Mouse (Mus musculus) heart, embryonic 16.5 days (tissue): ENCODE data around the gene Opn3. TPM values are rescaled to one million over a fixed set of nuclear protein-coding genes. Genes with fewer than 3 reads are reported as not detected.

ENCODE experiments used
- ATAC-seq: fragments of 200-750 bp; cut with Nextera tagmentation; replicated peaks from 2 replicates; pipeline ENCODE4 v1.8.0; 2017; ENCODE audit warnings: moderate number of reproducible peaks; ENCODE audit not compliant: insufficient read depth, low FRiP score; ENCODE audit errors: extremely low read depth
- H3K27ac ChIP-seq: fragments of 300-500 bp; sonication (generic); 2 replicates; pipeline ENCODE4 v1.5.1; 2014; ENCODE audit warnings: mild to moderate bottlenecking, low read length, control low read depth, moderate library complexity
- H3K27me3 ChIP-seq: fragments of 300-500 bp; sonication (generic); 2 replicates; pipeline ENCODE4 v1.6.1; 2014; ENCODE audit warnings: low read length, mixed read lengths; ENCODE audit not compliant: control insufficient read depth, insufficient read depth
- H3K36me3 ChIP-seq: fragments of 300-500 bp; sonication (generic); 2 replicates; pipeline ENCODE4 v1.6.1; 2014; ENCODE audit not compliant: control insufficient read depth, insufficient read depth
- H3K4me1 ChIP-seq: fragments of 300-500 bp; sonication (generic); 2 replicates; pipeline ENCODE4 v1.6.1; 2014; ENCODE audit warnings: low read length, mixed read lengths; ENCODE audit not compliant: control insufficient read depth, insufficient read depth
- H3K4me2 ChIP-seq: fragments of 300-500 bp; sonication (generic); 2 replicates; pipeline ENCODE4 v1.6.1; 2014; ENCODE audit warnings: low read depth, mild to moderate bottlenecking, control low read depth, low read length
- H3K4me3 ChIP-seq: fragments of 300-500 bp; sonication (generic); 2 replicates; pipeline ENCODE4 v1.5.1; 2014; ENCODE audit warnings: mild to moderate bottlenecking, control low read depth, low read length
- H3K9ac ChIP-seq: fragments of 300-500 bp; sonication (generic); 2 replicates; pipeline ENCODE4 v1.6.1; 2014; ENCODE audit warnings: low read length, control low read depth
- H3K9me3 ChIP-seq: fragments of 300-500 bp; sonication (generic); replicated peaks from 2 replicates; pipeline ENCODE4 v1.6.1; 2016; ENCODE audit warnings: low read length; ENCODE audit not compliant: control insufficient read depth
- WGBS: fragments of 180-500 bp; shearing (Covaris S2); extraction: QIAGEN DNeasy Blood & Tissue Kit; methylation state at CpG from one replicate; pipeline ENCODE4 v1.1.7; 2014; 5-methylcytosine and 5-hydroxymethylcytosine counted together
- polyA plus RNA-seq: library from polyadenylated mRNA; unstranded; fragments of >200 nt; fragmentation: Nextera tagmentation; extraction: Ambion mirVana; gene quantifications from 2 replicates; pipeline ENCODE4 v1.2.1, GENCODE M21; 2015

The Opn3 gene
- polyA plus RNA-seq, 1 experiment from 2014 or later: 12.2 TPM

GRCm38 (mm10) chr1:175637677-175638076 lies 54.9 kb downstream of the Opn3 start:
- no peak for ATAC-seq
- H3K27me3 ChIP-seq: no peaks in the 10 kb centered on the region
- WGBS: 61% methylated on average over 7 of the region's 7 CpGs
- H3K36me3 ChIP-seq: no peaks in the 10 kb centered on the region
- H3K9ac ChIP-seq: no peak overlapping the region
- H3K4me1 ChIP-seq: no peaks in the 10 kb centered on the region
- H3K4me3 ChIP-seq: no peak overlapping the region
- H3K9me3 ChIP-seq: no peaks in the 10 kb centered on the region
- H3K4me2 ChIP-seq: no peak overlapping the region
- H3K27ac ChIP-seq: no peak overlapping the region

GRCm38 (mm10) chr1:175632470-175632869 lies 60.1 kb downstream of the Opn3 start:
- WGBS: 94% methylated on average over 14 of the region's 14 CpGs

GRCm38 (mm10) chr1:175631721-175632221 lies 60.8 kb downstream of the Opn3 start:
- H3K4me3 ChIP-seq: no peak overlapping the region
- H3K9ac ChIP-seq: no peak overlapping the region
- H3K27me3 ChIP-seq: no peaks in the 10 kb centered on the region
- no peaks in the 10 kb centered on the region for H3K9me3 ChIP-seq
- WGBS: 61% methylated on average over 10 of the region's 10 CpGs
- H3K36me3 ChIP-seq: no peaks in the 10 kb centered on the region
- no peaks in the 10 kb centered on the region for H3K4me1 ChIP-seq
- no peak for ATAC-seq
- H3K4me2 ChIP-seq: no peak overlapping the region
- no peak overlapping the region for H3K27ac ChIP-seq

More at GRCm38 (mm10) chr1:175632470-175632869, 60.1 kb downstream of the Opn3 start:
- H3K4me3 ChIP-seq: no peak overlapping the region
- H3K27ac ChIP-seq: no peak overlapping the region
- H3K27me3 ChIP-seq: no peaks in the 10 kb centered on the region
- no peak overlapping the region for H3K4me2 ChIP-seq
- H3K4me1 ChIP-seq: no peaks in the 10 kb centered on the region
- ATAC-seq: no peak
- H3K9me3 ChIP-seq: no peaks in the 10 kb centered on the region
- H3K9ac ChIP-seq: no peak overlapping the region
- no peaks in the 10 kb centered on the region for H3K36me3 ChIP-seq

- Histone ChIP-seq H3K27ac (no peak overlapping the region), H3K9me3 (no peaks in the 10 kb centered on the region), H3K4me1 (no peaks in the 10 kb centered on the region), H3K36me3 (no peaks in the 10 kb centered on the region), H3K4me2 (no peak overlapping the region), H3K27me3 (no peaks in the 10 kb centered on the region), H3K4me3 (no peak overlapping the region), H3K9ac (no peak overlapping the region)
- 71% methylated on average over 3 of the region's 3 CpGs for WGBS
- ATAC-seq: no peak
Observed at GRCm38 (mm10) chr1:175631080-175631479, 61.5 kb downstream of the Opn3 start.

GRCm38 (mm10) chr1:175630345-175630744 lies 62.2 kb downstream of the Opn3 start:
- 72% methylated on average over 5 of the region's 5 CpGs for WGBS
- no peak overlapping the region for H3K4me2 ChIP-seq
- no peaks in the 10 kb centered on the region for H3K4me1 ChIP-seq
- H3K4me3 ChIP-seq: no peak overlapping the region
- no peak overlapping the region for H3K27ac ChIP-seq
- no peaks in the 10 kb centered on the region for H3K27me3 ChIP-seq
- no peaks in the 10 kb centered on the region for H3K36me3 ChIP-seq
- ATAC-seq: no peak
- H3K9me3 ChIP-seq: no peaks in the 10 kb centered on the region
- no peak overlapping the region for H3K9ac ChIP-seq

- H3K36me3 ChIP-seq: no peaks in the 10 kb centered on the region
- no peak overlapping the region for H3K27ac ChIP-seq
- no peak overlapping the region for H3K4me3 ChIP-seq
- no peak for ATAC-seq
- H3K4me2 ChIP-seq: no peak overlapping the region
- no peaks in the 10 kb centered on the region for H3K27me3 ChIP-seq
- 76% methylated on average over 6 of the region's 6 CpGs for WGBS
- H3K9ac ChIP-seq: no peak overlapping the region
- 0 out of 2 replicates have a peak, but pooled peaks cover 3% of the 10 kb centered on the region for H3K4me1 ChIP-seq
- no peaks in the 10 kb centered on the region for H3K9me3 ChIP-seq
Observed at GRCm38 (mm10) chr1:175629248-175629647, 63.3 kb downstream of the Opn3 start.

GRCm38 (mm10) chr1:175625990-175626692 lies 66.4 kb downstream of the Opn3 start:
- no peak for ATAC-seq
- Histone ChIP-seq H3K4me2 (peak overlapping the region; percentile 78), H3K9ac (peak overlapping the region; percentile 69), H3K36me3 (no peaks in the 10 kb centered on the region), H3K27me3 (no peaks in the 10 kb centered on the region), H3K9me3 (no peaks in the 10 kb centered on the region), H3K4me3 (peak overlapping the region; percentile 91), H3K27ac (peak overlapping the region; percentile 84), H3K4me1 (peaks cover 11% of the 10 kb centered on the region)
- 75% methylated on average over 1 of the region's 1 CpGs for WGBS

- peaks cover 2% of the 10 kb centered on the region; the same call in 1 of the 2 replicates for H3K36me3 ChIP-seq
- under 1% methylated on average over 58 of the region's 58 CpGs for WGBS
- peak within 1 kb of the TSS; percentile 91 for H3K4me3 ChIP-seq
Observed at GRCm38 (mm10) chr1:175625257-175625879, 67.2 kb downstream of the Opn3 start, which contains the start of gene Fh1. Gene Fh1 (minus strand): TSS chr1:175625635.

GRCm38 (mm10) chr1:175623656-175624055 lies 68.9 kb downstream of the Opn3 start:
- Histone ChIP-seq H3K4me2 (no peak overlapping the region), H3K4me1 (peaks cover 11% of the 10 kb centered on the region), H3K4me3 (no peak overlapping the region), H3K36me3 (peaks cover 8% of the 10 kb centered on the region), H3K27me3 (no peaks in the 10 kb centered on the region), H3K9ac (peak overlapping the region; percentile 41; the same call in 1 of the 2 replicates), H3K27ac (no peak overlapping the region), H3K9me3 (no peaks in the 10 kb centered on the region)
- WGBS: 79% methylated on average over 6 of the region's 6 CpGs
- ATAC-seq: no peak

More at GRCm38 (mm10) chr1:175625257-175625879, 67.2 kb downstream of the Opn3 start, which contains the start of gene Fh1:
- Histone ChIP-seq H3K9ac (peak within 1 kb of the TSS; percentile 99), H3K4me1 (peaks cover 11% of the 10 kb centered on the region), H3K27me3 (no peaks in the 10 kb centered on the region), H3K9me3 (no peaks in the 10 kb centered on the region), H3K4me2 (peak within 1 kb of the TSS; percentile 84), H3K27ac (peak within 1 kb of the TSS; percentile 95)
- ATAC-seq: peak; percentile 99
